Mouse (Mus musculus) forebrain, embryonic 12.5 days (tissue): ENCODE measurements around the gene Slc22a14. TPM values are rescaled to one million over a fixed set of nuclear protein-coding genes. Genes with fewer than 3 reads are reported as not detected.

Experiments used
- ATAC-seq: fragments of 200-750 bp; cut with Nextera tagmentation; 2 replicates; pipeline ENCODE4 v1.8.0; 2017; ENCODE audit warnings: moderate TSS enrichment; ENCODE audit not compliant: low FRiP score
- H3K27ac ChIP-seq: fragments of 300-500 bp; sonication (generic); 2 replicates; pipeline ENCODE4 v1.5.1; 2016; ENCODE audit warnings: mild to moderate bottlenecking
- H3K27me3 ChIP-seq: fragments of 300-500 bp; sonication (generic); 2 replicates; pipeline ENCODE4 v1.6.1; 2016; ENCODE audit warnings: mild to moderate bottlenecking
- H3K36me3 ChIP-seq: fragments of 300-500 bp; sonication (generic); replicated peaks from 2 replicates; pipeline ENCODE4 v1.6.1; 2016; ENCODE audit warnings: mild to moderate bottlenecking
- H3K4me1 ChIP-seq: fragments of 300-500 bp; sonication (generic); 2 replicates; pipeline ENCODE4 v1.6.1; 2016
- H3K4me2 ChIP-seq: fragments of 300-500 bp; sonication (generic); 2 replicates; pipeline ENCODE4 v1.6.1; 2016; ENCODE audit warnings: mild to moderate bottlenecking, moderate library complexity
- H3K4me3 ChIP-seq: fragments of 300-500 bp; sonication (generic); replicated peaks from 2 replicates; pipeline ENCODE4 v1.5.1; 2016; ENCODE audit warnings: mild to moderate bottlenecking
- H3K9ac ChIP-seq: fragments of 300-500 bp; sonication (generic); 2 replicates; pipeline ENCODE4 v1.6.1; 2016; ENCODE audit warnings: mild to moderate bottlenecking
- H3K9me3 ChIP-seq: fragments of 300-500 bp; sonication (generic); 2 replicates; pipeline ENCODE4 v1.6.1; 2016
- WGBS: fragments of 180-500 bp; shearing (Covaris S2); methylation state at CpG from one replicate; pipeline ENCODE4 v1.1.7; 2016; 5-methylcytosine and 5-hydroxymethylcytosine counted together
- polyA plus RNA-seq: library from polyadenylated mRNA; unstranded; fragments of >200 nt; fragmentation: Nextera tagmentation; extraction: Ambion mirVana; gene quantifications from 2 replicates; pipeline ENCODE4 v1.2.1, GENCODE M21; 2016

Gene Slc22a14
- polyA plus RNA-seq, 1 experiment from 2014 or later = not detected

DNA sequence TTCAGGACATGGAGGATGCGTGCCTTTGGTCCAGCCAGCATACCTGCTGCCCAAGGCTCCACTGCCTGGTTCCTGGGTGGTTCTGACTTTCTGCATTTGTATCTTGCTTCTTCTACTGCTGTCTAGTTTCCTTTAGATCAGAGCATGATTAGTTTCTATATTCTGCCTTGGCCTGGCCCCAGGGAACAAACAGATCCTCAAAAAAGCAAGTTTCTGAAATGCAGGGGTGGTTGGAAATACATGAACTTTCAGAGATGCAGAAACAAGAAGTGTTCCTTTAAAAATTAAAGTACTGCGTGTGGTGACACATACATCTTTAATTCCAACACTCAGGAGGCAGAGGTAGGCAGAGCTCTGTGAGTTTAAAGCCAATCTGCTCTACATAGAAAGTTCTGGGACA is 30.5 kb downstream of the Slc22a14 start:
- Histone ChIP-seq H3K36me3 (no peaks in the 10 kb centered on the region), H3K9me3 (no peaks in the 10 kb centered on the region), H3K27ac (no peak overlapping the region), H3K27me3 (peaks cover 18% of the 10 kb centered on the region; the same call in 1 of the 2 replicates), H3K4me3 (no peak overlapping the region), H3K4me1 (peaks cover 4% of the 10 kb centered on the region), H3K4me2 (no peak overlapping the region), H3K9ac (no peak overlapping the region)
- ATAC-seq = no peak
- WGBS = 87% methylated on average over 2 of the region's 2 CpGs

- no peak overlapping the region for H3K9ac ChIP-seq
- no peak for ATAC-seq
- H3K27ac ChIP-seq = no peak overlapping the region
- peaks cover 14% of the 10 kb centered on the region; the same call in 1 of the 2 replicates for H3K27me3 ChIP-seq
- H3K4me3 ChIP-seq = no peak overlapping the region
- H3K36me3 ChIP-seq = no peaks in the 10 kb centered on the region
- H3K4me1 ChIP-seq = no peaks in the 10 kb centered on the region
- H3K4me2 ChIP-seq = no peak overlapping the region
- no peaks in the 10 kb centered on the region for H3K9me3 ChIP-seq
- 82% methylated on average over 10 of the region's 10 CpGs for WGBS
Measured at GRCm38 (mm10) chr9:119334324-119334723, 31.0 kb downstream of the Slc22a14 start.

DNA sequence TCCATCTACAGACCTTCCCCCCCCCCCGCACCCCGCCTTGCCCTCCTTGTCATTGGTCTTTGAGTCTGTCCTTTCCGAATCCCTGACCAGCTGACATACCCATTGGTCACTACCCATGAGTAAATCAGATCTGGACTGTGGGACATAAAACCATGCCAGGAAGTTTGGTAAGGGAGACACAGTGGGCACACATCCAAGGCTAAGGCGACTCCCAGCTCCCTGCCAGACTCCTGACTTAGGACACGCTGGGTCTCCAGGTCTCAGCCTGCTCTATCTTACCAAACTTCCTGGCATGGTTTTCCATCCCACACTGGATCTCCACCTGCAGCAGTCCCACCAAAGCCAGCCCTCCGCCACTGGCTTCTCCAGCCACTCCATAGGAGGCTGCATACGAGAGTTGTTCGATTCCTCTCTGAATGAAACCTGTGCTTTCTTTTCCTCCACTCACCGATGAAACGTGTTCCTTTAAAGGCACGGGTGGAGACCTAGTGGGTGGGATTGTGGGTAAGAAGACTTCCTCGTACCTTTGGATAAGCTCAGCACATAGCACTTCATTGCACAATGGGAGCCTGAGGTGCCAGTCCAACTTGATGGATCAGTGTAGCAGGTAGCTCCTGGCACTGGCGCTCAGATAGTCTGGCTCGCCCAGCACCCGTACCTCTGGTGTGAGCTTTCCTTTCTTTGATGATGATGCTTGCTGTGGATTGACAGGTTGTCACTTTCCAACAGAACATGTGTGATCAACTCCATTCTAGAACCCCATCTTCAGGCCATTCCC is 35.0 kb downstream of the Slc22a14 start:
- Histone ChIP-seq H3K9me3 (no peaks in the 10 kb centered on the region), H3K4me1 (no peaks in the 10 kb centered on the region), H3K27ac (no peak overlapping the region), H3K4me3 (no peak overlapping the region), H3K9ac (no peak overlapping the region), H3K4me2 (no peak overlapping the region), H3K27me3 (no peaks in the 10 kb centered on the region), H3K36me3 (no peaks in the 10 kb centered on the region)
- 92% methylated on average over 15 of the region's 15 CpGs for WGBS
- no peak for ATAC-seq

GRCm38 (mm10) chr9:119328488-119328887 is 36.9 kb downstream of the Slc22a14 start:
- Histone ChIP-seq H3K36me3 (no peaks in the 10 kb centered on the region), H3K9me3 (no peaks in the 10 kb centered on the region), H3K9ac (no peak overlapping the region), H3K27me3 (no peaks in the 10 kb centered on the region), H3K4me1 (no peaks in the 10 kb centered on the region), H3K27ac (no peak overlapping the region), H3K4me2 (no peak overlapping the region), H3K4me3 (no peak overlapping the region)
- WGBS = 94% methylated on average over 3 of the region's 3 CpGs
- ATAC-seq = no peak

DNA sequence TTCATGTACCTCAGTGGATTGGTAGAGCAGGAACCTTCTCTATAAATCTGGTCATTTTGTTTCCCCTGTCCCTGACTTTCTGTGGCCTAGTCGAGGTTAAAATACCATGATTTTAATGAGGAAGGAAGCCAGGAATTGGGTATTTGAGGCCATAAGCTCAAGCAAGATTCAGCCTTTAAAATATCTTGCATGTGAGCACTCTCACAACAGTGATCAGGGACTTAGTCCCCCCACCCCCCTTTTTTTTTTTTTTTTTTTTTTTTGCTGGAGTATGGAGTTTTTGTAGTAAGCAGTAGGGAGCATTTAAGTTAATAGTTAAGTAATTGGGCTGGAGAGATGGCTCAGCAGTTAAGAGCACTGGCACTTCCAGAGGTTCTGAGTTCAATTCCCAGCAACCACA is 41.2 kb downstream of the Slc22a14 start:
- ATAC-seq = no peak
- Histone ChIP-seq H3K4me3 (no peak overlapping the region), H3K27ac (no peak overlapping the region), H3K4me2 (no peak overlapping the region), H3K4me1 (peaks cover 20% of the 10 kb centered on the region), H3K9ac (no peak overlapping the region), H3K36me3 (no peaks in the 10 kb centered on the region), H3K27me3 (no peaks in the 10 kb centered on the region), H3K9me3 (no peaks in the 10 kb centered on the region)
- WGBS = 75% methylated on average over 1 of the region's 1 CpGs

DNA sequence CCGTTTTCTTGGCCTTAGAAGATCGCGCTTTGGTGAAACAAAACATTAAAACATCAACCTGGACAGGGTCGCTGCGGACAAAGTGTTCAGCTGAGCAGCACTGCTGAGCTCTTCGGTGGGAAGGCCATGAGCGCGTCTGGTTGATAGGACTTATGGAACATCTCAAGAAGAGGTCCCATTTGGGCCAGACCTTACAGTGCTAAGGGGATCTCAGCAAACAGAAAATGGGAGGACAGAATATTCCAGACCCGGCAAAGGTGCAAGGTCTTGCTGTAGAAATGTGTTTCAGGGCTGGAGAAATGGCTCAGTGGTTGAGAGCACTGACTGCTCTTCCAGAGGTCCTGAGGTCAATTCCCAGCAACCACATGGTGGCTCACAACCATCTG is 42.1 kb downstream of the Slc22a14 start:
- ATAC-seq = no peak
- peak overlapping the region; percentile 93 for H3K27ac ChIP-seq
- peak overlapping the region; percentile 92 for H3K4me2 ChIP-seq
- H3K4me3 ChIP-seq = peak overlapping the region; percentile 95
- H3K9me3 ChIP-seq = no peaks in the 10 kb centered on the region
- 4% methylated on average over 9 of the region's 9 CpGs for WGBS
- H3K27me3 ChIP-seq = no peaks in the 10 kb centered on the region
- H3K9ac ChIP-seq = peak overlapping the region; percentile 85
- 0 out of 2 replicates have a peak, but pooled peaks cover 2% of the 10 kb centered on the region for H3K36me3 ChIP-seq
- peaks cover 20% of the 10 kb centered on the region for H3K4me1 ChIP-seq

- Histone ChIP-seq H3K36me3 (0 out of 2 replicates have a peak, but pooled peaks cover 3% of the 10 kb centered on the region), H3K4me2 (peak within 1 kb of the TSS; percentile 92), H3K4me1 (peaks cover 20% of the 10 kb centered on the region), H3K9ac (peak within 1 kb of the TSS; percentile 85), H3K9me3 (no peaks in the 10 kb centered on the region), H3K4me3 (peak within 1 kb of the TSS; percentile 95), H3K27ac (peak within 1 kb of the TSS; percentile 93), H3K27me3 (no peaks in the 10 kb centered on the region)
- peak; percentile 97 for ATAC-seq
- WGBS = under 1% methylated on average over 71 of the region's 76 CpGs
Measured at GRCm38 (mm10) chr9:119322289-119323259, 42.8 kb downstream of the Slc22a14 start, which contains the start of gene Oxsr1. Oxsr1 (minus strand) TSS chr9:119322427.

DNA sequence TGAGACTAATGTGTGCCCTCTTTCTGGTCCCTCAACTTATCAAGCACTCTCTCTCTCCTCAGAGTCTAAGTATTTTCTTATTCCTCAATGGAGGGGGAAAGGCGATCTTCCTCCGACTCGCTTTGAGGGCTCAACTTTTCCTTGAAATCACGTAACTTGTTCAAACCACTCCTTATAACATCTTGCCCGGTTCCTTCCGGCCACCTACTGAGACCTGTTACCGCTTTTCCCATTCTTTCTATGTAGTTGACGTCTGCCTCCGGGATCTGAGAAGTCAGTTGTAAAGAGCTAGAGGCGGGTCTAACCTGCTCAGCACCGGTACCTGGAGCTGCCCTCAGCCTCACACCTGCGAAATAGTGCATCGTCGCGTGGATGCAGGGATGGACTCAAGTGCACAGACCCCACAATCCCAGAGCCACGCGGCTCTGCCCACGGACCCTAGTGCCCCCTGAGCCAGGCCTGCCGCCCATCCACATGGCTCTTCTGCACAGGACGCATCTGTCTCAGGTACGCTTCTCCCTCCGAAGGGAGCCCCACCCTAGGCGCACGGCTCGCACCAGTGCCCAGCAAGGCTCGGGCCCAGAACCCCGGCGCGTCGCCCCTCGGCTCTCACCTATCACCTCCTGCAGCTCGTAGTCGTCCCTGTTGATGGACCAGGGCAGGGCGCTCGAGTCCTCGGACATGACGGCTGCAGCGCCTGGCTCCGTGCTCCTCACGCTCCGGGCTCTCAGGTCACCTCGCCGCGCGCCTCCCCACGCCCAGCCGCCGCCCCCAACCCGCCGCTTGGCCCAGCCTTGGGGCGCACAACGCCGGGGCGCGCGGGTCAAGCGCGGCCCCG is 43.7 kb downstream of the Slc22a14 start:
- H3K9me3 ChIP-seq = no peaks in the 10 kb centered on the region
- H3K9ac ChIP-seq = peak overlapping the region; percentile 85
- H3K27me3 ChIP-seq = no peaks in the 10 kb centered on the region
- peak; percentile 45 for ATAC-seq
- H3K4me3 ChIP-seq = peak overlapping the region; percentile 95
- peaks cover 20% of the 10 kb centered on the region for H3K4me1 ChIP-seq
- peak overlapping the region; percentile 92 for H3K4me2 ChIP-seq
- H3K27ac ChIP-seq = peak overlapping the region; percentile 93
- under 1% methylated on average over 59 of the region's 59 CpGs for WGBS
- 0 out of 2 replicates have a peak, but pooled peaks cover 3% of the 10 kb centered on the region for H3K36me3 ChIP-seq

GRCm38 (mm10) chr9:119320946-119321345 is 44.4 kb downstream of the Slc22a14 start:
- no peak overlapping the region for H3K27ac ChIP-seq
- peak overlapping the region; percentile 92 for H3K4me2 ChIP-seq
- H3K9ac ChIP-seq = peak overlapping the region; percentile 85
- 9% methylated on average over 7 of the region's 7 CpGs for WGBS
- no peaks in the 10 kb centered on the region for H3K27me3 ChIP-seq
- no peak for ATAC-seq
- 0 out of 2 replicates have a peak, but pooled peaks cover 3% of the 10 kb centered on the region for H3K36me3 ChIP-seq
- peak overlapping the region; percentile 95 for H3K4me3 ChIP-seq
- H3K4me1 ChIP-seq = peaks cover 20% of the 10 kb centered on the region
- H3K9me3 ChIP-seq = no peaks in the 10 kb centered on the region

GRCm38 (mm10) chr9:119320446-119320845 is 44.9 kb downstream of the Slc22a14 start:
- Histone ChIP-seq H3K9ac (no peak overlapping the region; the same call in 1 of the 2 replicates), H3K4me1 (peaks cover 20% of the 10 kb centered on the region), H3K27ac (no peak overlapping the region), H3K27me3 (no peaks in the 10 kb centered on the region), H3K4me3 (peak overlapping the region; percentile 95), H3K36me3 (0 out of 2 replicates have a peak, but pooled peaks cover 3% of the 10 kb centered on the region), H3K9me3 (no peaks in the 10 kb centered on the region), H3K4me2 (peak overlapping the region; percentile 92)
- no peak for ATAC-seq
- 72% methylated on average over 7 of the region's 7 CpGs for WGBS

- 0 out of 2 replicates have a peak, but pooled peaks cover 3% of the 10 kb centered on the region for H3K36me3 ChIP-seq
- no peak overlapping the region for H3K4me3 ChIP-seq
- 100% methylated on average over 1 of the region's 1 CpGs for WGBS
- no peak for ATAC-seq
- peaks cover 20% of the 10 kb centered on the region for H3K4me1 ChIP-seq
- H3K4me2 ChIP-seq = no peak overlapping the region
- H3K27ac ChIP-seq = no peak overlapping the region
- H3K9me3 ChIP-seq = no peaks in the 10 kb centered on the region
- no peak overlapping the region for H3K9ac ChIP-seq
- no peaks in the 10 kb centered on the region for H3K27me3 ChIP-seq
Measured at GRCm38 (mm10) chr9:119318891-119319290, 46.5 kb downstream of the Slc22a14 start.
